In genomic region chr13:98002121-98002520, GRCm38 (mm10) we compare ENCODE assay signal across 9 mouse cellular contexts.
DNase-seq lines count a peak whose midpoint lies in the region; ATAC-seq and TF ChIP-seq lines count a peak whose summit lies in the region.
"Had no signal": no experiment of that assay in that cellular context is flagged by ENCODE, and none has a peak within 500 bp of the region (broad histone marks: within the 10 kb centered on the region; RNA-seq: fewer than 3 reads in every experiment).

No protein-coding gene starts in this region.

- H3K36me3 ChIP-seq in embryonic facial prominence, embryonic 10.5 days (replicated peaks), result no peaks in the 10 kb centered on the region

- H3K4me3 ChIP-seq in embryonic facial prominence, embryonic 10.5 days, result no peak overlapping the region
- no peak overlapping the region for H3K4me3 ChIP-seq in layer of hippocampus, adult 2 months

- intact Hi-C loops in heart, postnatal 36 days (cut with DNase I), result no loop called here

- peak; percentile 34 for DNase-seq in NIH3T3 (ENCODE audit: low read depth)
- peak; percentile 38 for DNase-seq in embryonic facial prominence, embryonic 10.5 days (ENCODE audit: low spot score)
- peak; percentile 26 to 37 for DNase-seq in heart, postnatal 36 days
- peak; percentile 64 for DNase-seq in lung, postnatal 14 days
- no peak for DNase-seq in gastrocnemius, postnatal 10 days
- no peak for DNase-seq in layer of hippocampus, adult 2 months (ENCODE audit: low spot score in 2 of 2)
- DNase-seq: cerebellum, adult 11-12 months; thymus, adult 18-20 months had no signal

- peaks cover 11% of the 10 kb centered on the region for H3K4me1 ChIP-seq in embryonic facial prominence, embryonic 10.5 days

- H3K27ac ChIP-seq in embryonic facial prominence, embryonic 10.5 days (replicated peaks), result peak overlapping the region; percentile 46
- no peak overlapping the region for H3K27ac ChIP-seq in layer of hippocampus, adult 2 months

- WGBS in embryonic facial prominence, embryonic 10.5 days, result 50% methylated on average over 2 of the region's 2 CpGs

- H3K27me3 ChIP-seq in embryonic facial prominence, embryonic 10.5 days (replicated peaks; ENCODE audit: low read depth, poor library complexity, severe bottlenecking), result no peaks in the 10 kb centered on the region

- H3K9me3 ChIP-seq in embryonic facial prominence, embryonic 10.5 days, result no peaks in the 10 kb centered on the region

- no peak for ATAC-seq in activated CD4-positive, CD25-positive, alpha-beta regulatory T cell, adult 4 months

- no peak for TF ChIP-seq CTCF in layer of hippocampus, adult 2 months (conservative IDR thresholded peaks at IDR 0.05)

Comparison
In these comparisons a context has a peak if more than half of its experiments do, and no peak if none do; other contexts are left out.
1. DNase-seq: peak in NIH3T3 (single experiment), embryonic facial prominence, embryonic 10.5 days (single experiment), heart, postnatal 36 days (2 of 2) and lung, postnatal 14 days (single experiment); none in gastrocnemius, postnatal 10 days (single experiment) and layer of hippocampus, adult 2 months (0 of 2).